Mouse (Mus musculus) embryonic fibroblast, embryonic 13.5 days (primary cell): ENCODE measurements at regions not wholly inside any gene's neighbourhood (a gene's known extent, or its start where the extent isn't known, plus 50 kb on each side); places are given as distances from the start of the nearest gene placed in this dataset.

Source experiments
- CTCF ChIP-seq: IDR thresholded peaks from 2 replicates; pipeline ENCODE4 v1.5.1; 2011; ENCODE audit warnings: mild to moderate bottlenecking, control low read depth, low read length, moderate library complexity, borderline replicate concordance; ENCODE audit not compliant: insufficient read depth
- POLR2A ChIP-seq: IDR thresholded peaks from 2 replicates; pipeline ENCODE4 v1.6.1; 2011; ENCODE audit warnings: low read depth, mild to moderate bottlenecking, control low read depth, low read length, moderate library complexity

GRCm38 (mm10) chr12:113747987-113748386 lies 204.3 kb downstream of the Adam6a start:
- TF ChIP-seq CTCF = no peak
- TF ChIP-seq POLR2A = no peak
